Mouse (Mus musculus): Measurements from ENCODE around the gene Gm43064.

DNA sequence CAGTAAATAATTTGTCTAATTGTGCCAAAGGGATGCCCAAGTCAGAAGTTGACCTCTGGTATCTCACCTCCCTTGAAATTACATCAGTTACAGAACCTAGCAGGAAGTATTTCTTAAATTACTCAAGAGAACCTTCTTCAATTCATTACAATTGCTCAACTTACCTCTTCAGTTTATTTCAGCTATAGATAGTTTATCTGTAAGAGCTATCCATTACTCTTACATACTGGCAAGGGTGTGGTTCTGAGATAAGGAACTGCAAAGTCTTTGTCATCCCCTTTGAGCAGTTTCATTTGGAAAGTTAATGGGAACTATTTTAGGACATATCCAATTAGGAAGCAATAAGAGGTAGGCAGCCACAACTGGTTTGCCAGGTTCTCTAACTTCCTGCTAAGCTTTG lies 23.1 kb downstream of the Gm43064 start, which contains the start of gene Bcl2l15:
- TF ChIP-seq CTCF (IDR thresholded peaks at IDR 0.05; ENCODE audit: low read depth, low read length) (no peak), POLR2A (IDR thresholded peaks at IDR 0.05; ENCODE audit: borderline replicate concordance, low read depth, low read length) (no peak)

All from bone marrow macrophage, adult 2 months (primary cell).